Mouse (Mus musculus): ENCODE results near the gene Olfr288. TPM values are rescaled to one million over a fixed set of nuclear protein-coding genes. Genes with fewer than 3 reads are reported as not detected.

The Olfr288 gene
- polyA plus RNA-seq, 1 experiment from 2014 or later: not detected

- Histone ChIP-seq H3K4me1 (ENCODE audit: control insufficient read depth, insufficient read depth, low read length) (no peaks in the 10 kb centered on the region), H3K9me3 (ENCODE audit: control insufficient read depth, low read length) (no peaks in the 10 kb centered on the region), H3K9ac (ENCODE audit: low read length) (no peak overlapping the region), H3K27ac (replicated peaks; ENCODE audit: low read depth, low read length) (no peak overlapping the region; the same call in 1 of the 2 replicates), H3K36me3 (ENCODE audit: control insufficient read depth, insufficient read depth, low read length) (no peaks in the 10 kb centered on the region), H3K4me3 (ENCODE audit: low read depth, low read length) (no peak overlapping the region), H3K4me2 (ENCODE audit: low read depth, severe bottlenecking) (no peak overlapping the region), H3K27me3 (ENCODE audit: control insufficient read depth, insufficient read depth, low read length) (no peaks in the 10 kb centered on the region)
- no peak for ATAC-seq (ENCODE audit: insufficient number of reproducible peaks, low FRiP score, low TSS enrichment, low read depth)
- DNase-seq (ENCODE audit: low spot score): no peak
- 77% methylated on average over 19 of the region's 19 CpGs for WGBS
These were observed 34.1 kb downstream of the Olfr288 start for GRCm38 (mm10) chr15:98161026-98161805.

- WGBS: 76% methylated on average over 1 of the region's 1 CpGs
- ATAC-seq (ENCODE audit: insufficient number of reproducible peaks, low FRiP score, low TSS enrichment, low read depth): no peak
- H3K9ac ChIP-seq (ENCODE audit: low read length): no peak overlapping the region
- no peaks in the 10 kb centered on the region for H3K27me3 ChIP-seq (ENCODE audit: control insufficient read depth, insufficient read depth, low read length)
- H3K36me3 ChIP-seq (ENCODE audit: control insufficient read depth, insufficient read depth, low read length): no peaks in the 10 kb centered on the region
- no peak for DNase-seq (ENCODE audit: low spot score)
- H3K4me3 ChIP-seq (ENCODE audit: low read depth, low read length): no peak overlapping the region
- no peaks in the 10 kb centered on the region for H3K4me1 ChIP-seq (ENCODE audit: control insufficient read depth, insufficient read depth, low read length)
- no peak overlapping the region for H3K27ac ChIP-seq (replicated peaks; ENCODE audit: low read depth, low read length)
- no peak overlapping the region for H3K4me2 ChIP-seq (ENCODE audit: low read depth, severe bottlenecking)
- no peaks in the 10 kb centered on the region for H3K9me3 ChIP-seq (ENCODE audit: control insufficient read depth, low read length)
These were observed 38.1 kb downstream of the Olfr288 start for GRCm38 (mm10) chr15:98157253-98157652.

- no peak for DNase-seq (ENCODE audit: low spot score)
- Histone ChIP-seq H3K9me3 (ENCODE audit: control insufficient read depth, low read length) (no peaks in the 10 kb centered on the region), H3K27me3 (ENCODE audit: control insufficient read depth, insufficient read depth, low read length) (no peaks in the 10 kb centered on the region), H3K4me3 (ENCODE audit: low read depth, low read length) (no peak overlapping the region), H3K9ac (ENCODE audit: low read length) (no peak overlapping the region), H3K27ac (replicated peaks; ENCODE audit: low read depth, low read length) (no peak overlapping the region), H3K36me3 (ENCODE audit: control insufficient read depth, insufficient read depth, low read length) (no peaks in the 10 kb centered on the region), H3K4me2 (ENCODE audit: low read depth, severe bottlenecking) (no peak overlapping the region), H3K4me1 (ENCODE audit: control insufficient read depth, insufficient read depth, low read length) (no peaks in the 10 kb centered on the region)
- WGBS: 75% methylated on average over 4 of the region's 4 CpGs
- no peak for ATAC-seq (ENCODE audit: insufficient number of reproducible peaks, low FRiP score, low TSS enrichment, low read depth)
These were observed 39.4 kb downstream of the Olfr288 start for GRCm38 (mm10) chr15:98155944-98156343.

GRCm38 (mm10) chr15:98155272-98155671 lies 40.1 kb downstream of the Olfr288 start:
- H3K27ac ChIP-seq (replicated peaks; ENCODE audit: low read depth, low read length): no peak overlapping the region
- no peak overlapping the region for H3K4me2 ChIP-seq (ENCODE audit: low read depth, severe bottlenecking)
- H3K9me3 ChIP-seq (ENCODE audit: control insufficient read depth, low read length): no peaks in the 10 kb centered on the region
- no peaks in the 10 kb centered on the region for H3K36me3 ChIP-seq (ENCODE audit: control insufficient read depth, insufficient read depth, low read length)
- H3K4me1 ChIP-seq (ENCODE audit: control insufficient read depth, insufficient read depth, low read length): no peaks in the 10 kb centered on the region
- DNase-seq (ENCODE audit: low spot score) (no peak), ATAC-seq (ENCODE audit: insufficient number of reproducible peaks, low FRiP score, low TSS enrichment, low read depth) (no peak)
- no peak overlapping the region for H3K9ac ChIP-seq (ENCODE audit: low read length)
- H3K27me3 ChIP-seq (ENCODE audit: control insufficient read depth, insufficient read depth, low read length): no peaks in the 10 kb centered on the region
- no peak overlapping the region for H3K4me3 ChIP-seq (ENCODE audit: low read depth, low read length)
- 96% methylated on average over 5 of the region's 5 CpGs for WGBS

GRCm38 (mm10) chr15:98154631-98155030 lies 40.7 kb downstream of the Olfr288 start:
- H3K4me2 ChIP-seq (ENCODE audit: low read depth, severe bottlenecking): no peak overlapping the region
- DNase-seq (ENCODE audit: low spot score): no peak
- H3K4me1 ChIP-seq (ENCODE audit: control insufficient read depth, insufficient read depth, low read length): no peaks in the 10 kb centered on the region
- no peaks in the 10 kb centered on the region for H3K27me3 ChIP-seq (ENCODE audit: control insufficient read depth, insufficient read depth, low read length)
- WGBS: 77% methylated on average over 3 of the region's 3 CpGs
- H3K36me3 ChIP-seq (ENCODE audit: control insufficient read depth, insufficient read depth, low read length): no peaks in the 10 kb centered on the region
- no peak overlapping the region for H3K27ac ChIP-seq (replicated peaks; ENCODE audit: low read depth, low read length)
- H3K9ac ChIP-seq (ENCODE audit: low read length): no peak overlapping the region
- H3K9me3 ChIP-seq (ENCODE audit: control insufficient read depth, low read length): no peaks in the 10 kb centered on the region
- no peak for ATAC-seq (ENCODE audit: insufficient number of reproducible peaks, low FRiP score, low TSS enrichment, low read depth)
- H3K4me3 ChIP-seq (ENCODE audit: low read depth, low read length): no peak overlapping the region

- Histone ChIP-seq H3K9ac (ENCODE audit: low read length) (no peak overlapping the region), H3K27me3 (ENCODE audit: control insufficient read depth, insufficient read depth, low read length) (no peaks in the 10 kb centered on the region), H3K9me3 (ENCODE audit: control insufficient read depth, low read length) (no peaks in the 10 kb centered on the region), H3K27ac (replicated peaks; ENCODE audit: low read depth, low read length) (no peak overlapping the region), H3K4me3 (ENCODE audit: low read depth, low read length) (no peak overlapping the region), H3K4me2 (ENCODE audit: low read depth, severe bottlenecking) (no peak overlapping the region), H3K36me3 (ENCODE audit: control insufficient read depth, insufficient read depth, low read length) (no peaks in the 10 kb centered on the region), H3K4me1 (ENCODE audit: control insufficient read depth, insufficient read depth, low read length) (no peaks in the 10 kb centered on the region)
- WGBS: 66% methylated on average over 4 of the region's 4 CpGs
- DNase-seq (ENCODE audit: low spot score) (no peak), ATAC-seq (ENCODE audit: insufficient number of reproducible peaks, low FRiP score, low TSS enrichment, low read depth) (no peak)
These were observed 41.2 kb downstream of the Olfr288 start for GRCm38 (mm10) chr15:98154146-98154545.

- Histone ChIP-seq H3K27ac (replicated peaks; ENCODE audit: low read depth, low read length) (no peak overlapping the region), H3K4me2 (ENCODE audit: low read depth, severe bottlenecking) (no peak overlapping the region), H3K4me3 (ENCODE audit: low read depth, low read length) (no peak overlapping the region), H3K27me3 (ENCODE audit: control insufficient read depth, insufficient read depth, low read length) (no peaks in the 10 kb centered on the region), H3K4me1 (ENCODE audit: control insufficient read depth, insufficient read depth, low read length) (no peaks in the 10 kb centered on the region), H3K9ac (ENCODE audit: low read length) (no peak overlapping the region), H3K36me3 (ENCODE audit: control insufficient read depth, insufficient read depth, low read length) (no peaks in the 10 kb centered on the region), H3K9me3 (ENCODE audit: control insufficient read depth, low read length) (no peaks in the 10 kb centered on the region)
- ATAC-seq (ENCODE audit: insufficient number of reproducible peaks, low FRiP score, low TSS enrichment, low read depth) (no peak), DNase-seq (ENCODE audit: low spot score) (peak; percentile 41)
- WGBS: 30% methylated on average over 3 of the region's 3 CpGs
These were observed 41.7 kb downstream of the Olfr288 start for GRCm38 (mm10) chr15:98153625-98154024.

GRCm38 (mm10) chr15:98152916-98153315 lies 42.4 kb downstream of the Olfr288 start:
- ATAC-seq (ENCODE audit: insufficient number of reproducible peaks, low FRiP score, low TSS enrichment, low read depth) (no peak), DNase-seq (ENCODE audit: low spot score) (no peak)
- Histone ChIP-seq H3K27me3 (ENCODE audit: control insufficient read depth, insufficient read depth, low read length) (no peaks in the 10 kb centered on the region), H3K4me2 (ENCODE audit: low read depth, severe bottlenecking) (no peak overlapping the region), H3K4me3 (ENCODE audit: low read depth, low read length) (no peak overlapping the region), H3K27ac (replicated peaks; ENCODE audit: low read depth, low read length) (no peak overlapping the region), H3K9me3 (ENCODE audit: control insufficient read depth, low read length) (no peaks in the 10 kb centered on the region), H3K4me1 (ENCODE audit: control insufficient read depth, insufficient read depth, low read length) (no peaks in the 10 kb centered on the region), H3K9ac (ENCODE audit: low read length) (no peak overlapping the region), H3K36me3 (ENCODE audit: control insufficient read depth, insufficient read depth, low read length) (no peaks in the 10 kb centered on the region)
- 76% methylated on average over 7 of the region's 7 CpGs for WGBS

- no peak overlapping the region for H3K4me2 ChIP-seq (ENCODE audit: low read depth, severe bottlenecking)
- DNase-seq (ENCODE audit: low spot score) (no peak), ATAC-seq (ENCODE audit: insufficient number of reproducible peaks, low FRiP score, low TSS enrichment, low read depth) (no peak)
- no peaks in the 10 kb centered on the region for H3K27me3 ChIP-seq (ENCODE audit: control insufficient read depth, insufficient read depth, low read length)
- H3K9me3 ChIP-seq (ENCODE audit: control insufficient read depth, low read length): no peaks in the 10 kb centered on the region
- H3K27ac ChIP-seq (replicated peaks; ENCODE audit: low read depth, low read length): no peak overlapping the region
- H3K36me3 ChIP-seq (ENCODE audit: control insufficient read depth, insufficient read depth, low read length): no peaks in the 10 kb centered on the region
- 79% methylated on average over 10 of the region's 10 CpGs for WGBS
- H3K9ac ChIP-seq (ENCODE audit: low read length): no peak overlapping the region
- H3K4me1 ChIP-seq (ENCODE audit: control insufficient read depth, insufficient read depth, low read length): 0 out of 2 replicates have a peak, but pooled peaks cover 4% of the 10 kb centered on the region
- no peak overlapping the region for H3K4me3 ChIP-seq (ENCODE audit: low read depth, low read length)
These were observed 46.2 kb downstream of the Olfr288 start for GRCm38 (mm10) chr15:98149166-98149602.
